Mouse (Mus musculus): ENCODE measurements around the gene Gm8914. TPM values are rescaled to one million over a fixed set of nuclear protein-coding genes. Genes with fewer than 3 reads are reported as not detected.
"Not testable (repeated sequence)": the region's sequence is repeated elsewhere in the genome, so short reads cannot be mapped to it uniquely, and the experiment has no call there.

The Gm8914 gene
- not detected in 2 replicates for polyA plus RNA-seq (2012; ENCODE audit: insufficient read depth, insufficient read length, low replicate concordance, missing spikeins)

DNA sequence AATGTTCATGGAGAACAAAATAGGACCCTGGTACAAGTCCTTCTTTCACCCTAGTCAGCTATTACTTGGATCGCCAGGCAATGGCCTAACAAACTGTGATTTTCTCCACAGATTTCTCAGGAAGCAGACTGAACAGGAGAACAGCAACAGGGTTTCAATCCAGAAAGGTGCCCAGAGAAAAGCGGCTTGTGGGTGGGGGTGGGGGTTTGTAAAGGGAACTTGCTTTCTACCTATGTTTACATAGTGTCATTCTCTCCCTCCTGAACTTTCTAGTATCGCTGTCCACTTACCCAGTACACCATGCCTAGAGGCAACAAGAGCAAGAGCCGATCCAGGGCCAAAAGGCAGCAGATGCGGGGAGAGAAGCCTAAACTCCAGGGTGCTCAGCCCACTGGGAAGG lies at the start of gene Gm8914:
Gm8914 (plus strand) TSS at position 301 of the 400 bp plus-strand sequence.
- H3K27ac ChIP-seq (ENCODE audit: insufficient read depth, low read depth, low read length); H3K4me3 ChIP-seq (ENCODE audit: insufficient read depth, low read depth, low read length); H3K4me1 ChIP-seq (ENCODE audit: control insufficient read depth, insufficient read depth, low read length): not testable (repeated sequence)
- no CpG with 5 or more reads among the region's 5 CpGs for WGBS

Other genes starting within 250 kb of the Gm8914 start
- gene Mageb2, start 148.4 kb upstream of the Gm8914 start, polyA plus RNA-seq (2012; ENCODE audit: insufficient read depth, insufficient read length, low replicate concordance, missing spikeins) = not detected in 2 replicates
- gene Gm5072, start 87.6 kb upstream of the Gm8914 start, polyA plus RNA-seq (2012; ENCODE audit: insufficient read depth, insufficient read length, low replicate concordance, missing spikeins) = not detected in 2 replicates
- not detected in 2 replicates for gene 1700084M14Rik, start 95.8 kb downstream of the Gm8914 start, polyA plus RNA-seq (2012; ENCODE audit: insufficient read depth, insufficient read length, low replicate concordance, missing spikeins)
- not detected in 2 replicates for gene Gm14781, start 152.1 kb downstream of the Gm8914 start, polyA plus RNA-seq (2012; ENCODE audit: insufficient read depth, insufficient read length, low replicate concordance, missing spikeins)

All from olfactory bulb, adult 2 months (tissue).